Mouse (Mus musculus): ENCODE results near the gene 1700067P10Rik.
A peak's percentile ranks its signal among the peaks of the same experiment; 100 is the strongest.

The 1700067P10Rik gene

GRCm38 (mm10) chr17:48089019-48089418 is at the start of gene 1700067P10Rik:
TSS of gene 1700067P10Rik (plus strand) at chr17:48089319.
- no peak for DNase-seq

GRCm38 (mm10) chr17:48041351-48042287 is 47.5 kb upstream of the 1700067P10Rik start:
- DNase-seq: peak; percentile 57 to 59

- no peak for DNase-seq
These were observed 45.8 kb upstream of the 1700067P10Rik start for GRCm38 (mm10) chr17:48043154-48043880.

GRCm38 (mm10) chr17:48045631-48046030 is 43.5 kb upstream of the 1700067P10Rik start:
- DNase-seq: peak; percentile 64 to 90

- DNase-seq: no peak
These were observed 37.3 kb upstream of the 1700067P10Rik start for GRCm38 (mm10) chr17:48051638-48052337.

GRCm38 (mm10) chr17:48052338-48053067 is 36.6 kb upstream of the 1700067P10Rik start:
- DNase-seq: no peak

GRCm38 (mm10) chr17:48053646-48054045 is 35.5 kb upstream of the 1700067P10Rik start:
- no peak for DNase-seq

- no peak for DNase-seq
These were observed 33.9 kb upstream of the 1700067P10Rik start for GRCm38 (mm10) chr17:48055076-48055816.

- DNase-seq: no peak
These were observed 31.7 kb upstream of the 1700067P10Rik start for GRCm38 (mm10) chr17:48057382-48057781.

- no peak for DNase-seq
These were observed 24.8 kb upstream of the 1700067P10Rik start for GRCm38 (mm10) chr17:48064196-48064843.

GRCm38 (mm10) chr17:48065081-48065501 is 24.0 kb upstream of the 1700067P10Rik start:
- DNase-seq: no peak

GRCm38 (mm10) chr17:48067083-48067614 is 22.0 kb upstream of the 1700067P10Rik start:
- DNase-seq: no peak

- no peak for DNase-seq
These were observed 21.4 kb upstream of the 1700067P10Rik start for GRCm38 (mm10) chr17:48067729-48068128.

GRCm38 (mm10) chr17:48080626-48081025 is 8.5 kb upstream of the 1700067P10Rik start:
- DNase-seq: no peak

- DNase-seq: no peak
These were observed 327 bp downstream of the 1700067P10Rik start for GRCm38 (mm10) chr17:48089446-48089845.

- DNase-seq: no peak
These were observed 1.2 kb downstream of the 1700067P10Rik start for GRCm38 (mm10) chr17:48090305-48090704.

GRCm38 (mm10) chr17:48093286-48093817 is 4.2 kb downstream of the 1700067P10Rik start:
- no peak for DNase-seq

GRCm38 (mm10) chr17:48094820-48095680 is 5.9 kb downstream of the 1700067P10Rik start:
- DNase-seq: no peak

- no peak for DNase-seq
These were observed 6.6 kb downstream of the 1700067P10Rik start for GRCm38 (mm10) chr17:48095718-48096121.
